Mouse (Mus musculus) gastrocnemius, postnatal 4 days (tissue): ENCODE results near the gene Dpf3. TPM values are rescaled to one million over a fixed set of nuclear protein-coding genes. Genes with fewer than 3 reads are reported as not detected.

ENCODE experiments used
- DNase-seq, 2 experiments: peaks; one replicate each; pipeline ENCODE4 v3.0.0; 2021 to 2022; ENCODE audit warnings: low spot score in 2 of 2, mixed read lengths in 2 of 2
- total RNA-seq, 2 experiments: library from RNA; stranded (reverse); gene quantifications; 2 replicates each; pipeline ENCODE4 v1.2.3; 2021

Gene Dpf3
- total RNA-seq, 2 experiments from 2014 or later: 15.6 to 19.3 TPM

DNA sequence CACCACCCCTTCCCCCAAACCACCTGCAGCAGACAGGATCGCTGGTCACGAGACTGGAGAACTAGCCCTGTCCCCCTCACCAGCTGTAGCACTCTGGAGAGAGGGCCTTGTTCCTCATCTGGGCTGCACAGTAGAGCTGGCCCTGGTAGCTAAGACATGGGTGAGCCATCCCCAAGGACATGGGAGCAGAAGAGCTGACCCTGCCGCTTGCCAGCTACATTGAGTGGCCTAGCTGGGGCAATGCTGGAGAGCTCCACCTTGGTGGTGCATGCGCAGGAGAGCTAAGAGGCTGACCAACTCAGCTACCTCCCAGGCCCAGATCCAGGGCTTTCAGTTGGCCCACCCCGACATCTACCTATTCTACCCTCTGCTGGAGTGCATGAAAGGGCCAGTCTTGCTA is 67.2 kb downstream of the Dpf3 start:
- no peak for DNase-seq

DNA sequence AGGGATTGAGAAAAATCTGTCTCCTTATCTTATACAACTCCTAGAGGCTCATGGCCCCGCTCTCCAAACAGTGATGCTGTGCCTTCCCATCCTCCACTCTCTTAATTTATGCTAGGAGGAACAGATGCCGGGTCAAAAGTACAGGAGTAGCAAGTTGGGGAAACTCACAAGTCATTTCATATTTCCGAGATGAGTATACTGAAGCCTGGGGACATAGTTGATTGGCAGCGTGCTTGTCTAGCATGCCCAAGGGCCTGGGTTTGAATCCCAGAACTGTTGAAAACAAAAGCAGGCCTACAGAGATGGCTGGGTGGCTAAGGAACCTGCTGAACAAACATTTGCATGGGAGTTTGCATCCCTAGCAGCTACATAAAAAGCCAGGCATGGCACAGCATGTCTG is 72.3 kb downstream of the Dpf3 start:
- DNase-seq: no peak

DNA sequence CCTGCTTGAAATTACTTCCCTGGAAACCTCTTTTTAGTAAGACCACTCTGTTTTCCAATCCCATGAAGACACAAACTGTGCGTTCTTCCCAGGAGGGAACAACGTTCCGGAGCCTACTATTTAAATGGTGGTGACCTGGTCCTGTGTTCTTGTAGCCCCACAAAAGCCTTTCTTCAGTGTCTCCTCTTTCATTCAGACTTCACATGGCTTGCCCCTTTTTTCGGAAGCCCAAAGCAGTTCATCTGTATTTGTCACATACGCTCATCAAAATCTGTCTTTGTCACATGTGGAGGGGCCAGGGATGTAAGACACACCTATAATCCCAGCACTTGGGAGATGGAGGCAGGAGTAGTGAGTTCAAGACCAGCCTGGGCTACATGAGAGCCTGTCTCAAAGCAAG is 73.8 kb downstream of the Dpf3 start:
- no peak for DNase-seq

DNA sequence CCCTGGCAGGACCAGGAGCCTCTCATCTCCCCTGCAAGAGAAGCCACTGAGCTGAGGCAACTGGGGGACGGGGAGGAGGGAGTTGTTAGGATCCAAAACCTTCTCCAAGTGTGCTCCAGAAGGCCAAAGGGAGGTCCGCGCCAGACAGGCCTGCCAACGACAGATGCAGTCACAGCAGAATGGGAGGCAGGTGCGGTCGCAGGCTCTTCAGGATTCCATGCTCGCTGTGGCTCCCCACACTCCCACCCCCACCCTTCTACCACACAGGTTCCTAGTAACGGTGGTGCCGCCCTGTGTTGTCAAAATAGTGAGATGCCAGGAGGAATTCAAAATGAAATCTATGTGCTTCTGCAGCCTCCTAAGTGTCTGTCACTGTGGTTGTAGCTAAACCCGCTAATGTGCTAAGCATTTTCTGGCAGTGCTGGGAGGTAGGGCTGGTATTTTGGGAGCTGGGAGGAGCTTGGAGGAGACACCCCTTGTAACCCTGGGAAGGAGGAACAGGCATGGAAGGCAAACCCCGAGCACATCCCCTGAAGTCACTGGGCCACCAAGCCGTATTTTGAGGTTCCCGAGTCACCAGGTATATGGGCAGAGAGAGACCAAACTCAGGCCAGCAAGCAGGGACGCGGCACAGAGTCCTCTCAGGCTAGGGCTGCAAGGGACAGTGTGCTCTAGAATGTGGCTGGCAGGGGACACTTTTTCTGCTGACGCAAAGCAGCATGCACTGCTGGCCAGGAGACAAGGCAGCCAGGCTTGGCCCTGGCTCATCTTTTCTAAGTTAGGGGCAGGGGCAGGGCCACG is 75.6 kb downstream of the Dpf3 start:
- DNase-seq: peak in 1 of 2 experiments; percentile 62

DNA sequence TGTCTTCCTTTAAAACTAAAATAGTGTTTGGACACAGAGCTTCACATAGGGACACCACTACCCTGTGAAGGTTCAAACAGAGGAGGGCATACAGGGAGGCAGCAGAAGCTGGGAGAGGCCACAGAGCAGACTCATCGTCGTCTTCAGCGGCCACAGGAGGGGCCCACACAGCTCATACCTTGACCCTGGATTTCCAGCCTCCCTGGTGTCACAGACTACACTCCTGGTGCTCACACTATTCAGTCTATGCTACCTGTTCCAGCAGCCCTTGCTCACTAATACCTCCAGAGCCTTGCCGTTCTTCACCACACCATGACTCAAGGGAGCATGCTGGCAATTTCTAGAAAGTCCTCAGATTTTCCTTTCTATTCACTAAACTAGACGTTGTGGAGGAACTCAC is 76.5 kb downstream of the Dpf3 start:
- DNase-seq: no peak

DNA sequence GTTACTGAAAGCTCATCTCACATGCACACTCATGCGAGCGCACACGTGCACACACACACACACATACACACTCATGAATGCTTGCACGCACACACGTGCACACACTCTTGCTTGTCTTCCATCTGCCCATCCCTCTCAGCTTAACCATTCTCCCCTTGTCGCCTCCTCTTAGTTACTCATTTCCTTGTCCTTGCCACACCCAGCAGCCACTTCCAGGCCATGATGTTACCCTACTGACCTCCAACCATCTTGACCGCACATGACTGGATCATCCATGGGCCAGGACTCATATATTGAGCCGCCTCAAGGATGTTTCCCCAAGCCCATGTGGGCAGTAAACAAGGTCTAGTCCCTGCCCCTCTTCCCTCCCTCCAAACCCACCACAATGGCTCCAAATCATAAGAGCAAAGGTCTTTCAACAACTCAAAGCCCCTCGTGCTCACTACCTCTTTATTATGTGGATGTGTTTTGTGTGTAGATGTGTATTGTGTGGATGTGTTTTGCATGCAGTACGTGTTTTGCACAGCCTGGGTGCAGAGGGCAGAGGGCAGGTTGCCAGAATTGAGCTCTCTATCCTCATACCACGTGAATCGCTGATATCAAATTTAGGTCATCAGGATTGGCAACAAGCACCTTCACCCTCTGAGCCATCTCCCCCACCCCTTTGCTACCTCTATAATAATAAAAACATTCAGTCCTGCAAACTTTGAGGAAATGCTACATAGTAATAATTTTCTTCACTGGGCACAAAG is 82.0 kb downstream of the Dpf3 start:
- DNase-seq: no peak

DNA sequence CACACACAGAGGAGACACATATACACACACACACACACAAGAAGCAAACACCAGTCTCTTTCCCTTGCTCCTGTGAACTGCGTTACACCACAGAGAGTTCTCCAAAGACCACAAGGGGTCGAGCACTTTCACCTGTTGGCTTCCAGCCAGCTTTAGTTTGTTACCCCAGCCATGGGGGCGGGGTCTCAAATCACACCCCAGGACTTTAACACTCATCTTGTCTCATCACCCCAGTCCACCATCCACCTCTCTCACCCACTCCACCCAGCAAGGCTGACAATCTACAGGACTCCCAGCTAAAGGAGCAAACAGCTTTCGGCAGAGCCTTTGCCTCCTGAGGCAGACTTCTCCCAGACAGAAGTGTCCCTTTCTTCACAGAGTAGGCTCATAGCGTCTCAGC is 85.2 kb downstream of the Dpf3 start:
- no peak for DNase-seq

DNA sequence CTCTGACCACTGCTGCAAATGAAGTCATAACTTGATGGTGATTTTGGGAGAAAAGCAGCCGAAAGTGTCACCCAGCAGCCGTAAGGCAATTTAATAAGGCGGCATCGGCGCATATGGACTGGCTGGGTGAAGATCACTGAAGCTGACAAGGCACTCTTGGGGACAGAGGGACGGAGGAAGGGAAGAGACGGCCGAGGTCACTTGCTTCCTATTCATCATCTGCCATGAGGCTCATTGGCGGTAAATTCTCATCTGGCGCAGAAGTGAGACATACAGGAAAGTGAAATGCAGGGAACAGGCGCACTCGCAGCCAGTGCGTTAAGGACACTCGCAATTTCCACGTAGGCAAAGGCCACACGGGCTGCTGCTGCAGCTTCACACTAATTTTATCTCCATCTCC is 95.5 kb downstream of the Dpf3 start:
- DNase-seq: no peak

DNA sequence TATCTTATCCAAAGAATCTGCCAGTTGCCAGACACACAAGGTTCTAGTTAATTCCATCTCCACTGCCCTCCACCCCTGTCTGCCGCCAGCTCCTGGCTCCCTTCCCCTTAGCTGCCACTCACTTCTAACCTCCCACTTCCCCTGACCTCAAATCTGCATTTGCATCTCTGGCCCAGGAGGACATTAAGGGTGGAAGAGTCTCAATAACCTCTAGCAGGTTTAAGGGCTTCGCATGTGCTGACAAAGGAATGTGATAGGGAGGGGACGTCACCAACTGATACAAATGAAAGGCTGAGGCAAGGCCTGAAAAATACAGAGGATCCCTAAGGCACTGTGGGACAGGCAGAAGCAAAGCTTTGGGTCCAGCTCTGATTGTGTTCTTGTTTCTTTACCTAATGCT is 100.0 kb downstream of the Dpf3 start:
- DNase-seq: no peak

DNA sequence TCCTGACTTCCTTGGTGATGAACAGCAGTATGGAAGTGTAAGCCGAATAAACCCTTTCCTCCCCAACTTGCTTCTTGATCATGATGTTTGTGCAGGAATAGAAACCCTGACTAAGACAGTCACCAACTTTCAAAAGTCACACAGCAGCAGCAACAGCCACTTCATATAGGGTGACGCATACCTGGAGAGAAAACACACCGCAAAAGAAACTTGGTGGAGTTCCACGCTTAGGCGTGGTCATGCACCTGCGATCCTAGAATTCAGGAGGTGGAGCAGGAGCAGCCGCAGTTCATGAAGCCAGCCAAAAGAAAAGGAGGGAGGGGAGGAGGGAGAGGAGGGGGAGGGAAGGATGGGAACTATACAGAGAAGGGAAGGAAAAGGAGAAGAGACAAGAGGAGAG is 106.4 kb downstream of the Dpf3 start:
- DNase-seq: no peak

DNA sequence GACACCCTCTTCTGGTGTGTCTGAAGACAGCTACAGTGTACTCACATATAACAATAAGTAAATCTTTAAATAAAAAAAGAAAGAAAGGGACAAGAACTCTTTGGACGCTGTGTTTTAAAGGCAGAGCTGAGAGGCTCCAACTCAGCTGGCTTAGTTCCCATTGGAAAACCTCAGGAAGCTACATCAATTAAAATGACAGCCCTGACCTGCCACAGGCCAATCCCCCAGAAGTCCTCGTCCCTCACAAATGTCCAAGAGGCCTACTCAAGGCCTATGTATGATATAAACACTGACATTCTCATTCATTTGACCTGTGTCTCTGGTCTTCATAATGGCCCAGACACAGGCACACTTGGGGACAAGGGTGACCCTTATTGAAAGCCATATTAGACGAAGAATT is 107.5 kb downstream of the Dpf3 start:
- DNase-seq: no peak

DNA sequence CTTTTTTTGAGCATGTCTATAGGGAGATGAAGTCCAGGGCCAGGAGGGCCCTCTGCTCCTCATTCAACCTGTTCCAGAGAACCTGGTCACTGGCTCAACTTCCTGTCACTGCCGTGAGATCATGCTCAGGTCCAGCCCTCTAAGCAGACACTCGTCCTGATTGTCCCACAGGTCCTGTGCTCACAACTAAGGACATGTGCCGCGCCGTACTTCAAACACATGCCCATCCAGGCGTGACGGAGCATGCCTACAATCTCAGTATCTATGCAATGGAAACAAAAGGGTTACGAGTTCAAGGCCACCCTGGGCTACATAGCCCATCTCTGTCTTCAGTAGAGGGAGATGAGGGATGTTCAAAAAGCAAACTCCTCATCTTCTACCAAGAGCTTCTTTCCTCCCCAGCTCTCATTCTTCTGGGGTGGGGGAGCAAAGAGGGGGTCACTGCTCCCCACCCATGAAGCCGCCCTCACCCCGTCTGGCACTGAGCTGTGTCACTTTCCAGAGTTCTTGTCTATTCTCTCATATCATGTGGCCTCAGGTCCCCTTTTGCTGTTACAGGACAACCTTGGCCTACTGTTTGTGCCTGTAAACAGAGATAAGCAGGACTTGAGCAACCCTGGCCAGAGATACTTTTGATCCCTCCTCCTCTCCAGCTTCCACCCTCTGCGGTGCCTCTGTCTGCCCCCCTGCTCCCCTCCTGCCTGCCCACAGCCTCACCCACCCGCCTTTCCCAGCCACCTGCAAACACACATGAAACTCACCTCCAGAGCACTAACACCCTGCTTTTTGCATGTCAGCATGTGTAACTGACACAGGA is 112.3 kb downstream of the Dpf3 start:
- no peak for DNase-seq

DNA sequence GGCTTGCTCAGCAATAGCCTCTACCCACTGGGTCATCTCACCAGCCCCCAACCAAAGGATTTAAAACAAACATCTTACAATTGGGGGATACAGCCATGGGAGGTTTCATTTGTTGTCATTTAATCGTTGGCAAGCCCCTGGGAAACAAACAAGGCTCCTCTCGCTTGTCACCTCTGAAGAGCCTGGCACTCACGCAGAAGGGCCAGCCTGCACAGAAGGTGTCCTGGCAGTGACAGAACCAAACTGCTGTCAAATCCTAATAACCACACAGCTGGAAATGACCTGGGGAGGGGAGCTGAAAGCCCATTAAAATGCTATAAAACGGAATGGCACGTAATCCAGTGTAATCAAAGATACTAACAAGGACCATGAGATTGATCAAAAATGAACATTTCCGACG is 114.4 kb downstream of the Dpf3 start:
- DNase-seq: no peak

DNA sequence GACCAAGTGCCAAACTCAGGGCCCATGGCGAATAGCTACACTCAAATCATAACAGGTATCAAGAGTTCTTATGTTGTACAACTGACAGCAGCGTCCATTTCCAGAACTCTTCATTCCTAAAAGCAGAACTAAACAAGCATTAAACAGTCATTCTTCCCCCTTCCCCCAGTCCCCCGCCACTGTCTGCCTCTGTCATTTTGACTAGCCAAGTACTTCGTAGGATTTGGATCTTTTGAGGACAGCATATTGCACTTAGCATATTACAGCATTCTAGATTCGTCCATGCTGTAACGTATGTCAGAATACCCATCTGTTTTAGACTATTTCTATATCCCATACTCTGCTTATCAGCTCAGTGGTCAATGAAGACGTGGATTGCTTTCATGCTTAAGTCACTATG is 115.2 kb downstream of the Dpf3 start:
- no peak for DNase-seq

DNA sequence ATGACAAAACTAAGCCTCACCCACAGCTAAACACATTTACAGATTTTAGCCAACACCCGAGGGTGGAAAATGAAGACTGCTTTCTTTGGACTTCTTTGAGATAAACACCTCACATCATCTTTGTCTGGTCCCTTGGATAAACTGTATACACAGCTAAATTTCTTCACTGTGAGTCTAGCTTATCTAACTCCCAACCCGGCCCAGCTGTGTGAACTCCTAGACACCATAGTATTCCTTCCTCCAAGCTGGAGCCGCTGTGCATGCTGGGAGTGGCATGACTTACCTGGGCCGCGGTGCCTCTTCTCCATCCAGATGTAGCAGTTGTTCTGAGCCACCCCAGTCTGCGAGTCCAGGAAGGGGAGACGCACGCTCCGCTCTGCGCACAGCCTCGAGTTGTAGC is 117.3 kb downstream of the Dpf3 start:
- no peak for DNase-seq

DNA sequence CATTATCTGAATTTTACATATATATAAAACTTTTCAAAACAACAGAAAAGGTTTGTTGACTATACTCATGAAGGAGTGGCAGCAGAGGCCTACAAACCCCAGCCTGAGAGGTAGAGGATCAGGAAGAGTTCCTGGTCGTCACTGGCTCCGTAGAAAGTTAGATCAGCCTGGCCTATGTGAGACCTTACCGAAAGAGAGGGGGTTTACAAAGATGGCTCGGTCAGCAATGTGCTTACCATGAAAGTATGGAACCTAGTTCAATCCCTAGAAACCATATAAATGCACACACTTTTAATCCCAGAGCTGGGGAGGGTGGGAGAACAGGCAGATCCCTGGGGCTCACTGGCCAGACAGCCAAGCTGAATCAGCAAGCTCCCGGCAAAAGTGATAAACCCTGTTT is 118.1 kb downstream of the Dpf3 start:
- DNase-seq: no peak

DNA sequence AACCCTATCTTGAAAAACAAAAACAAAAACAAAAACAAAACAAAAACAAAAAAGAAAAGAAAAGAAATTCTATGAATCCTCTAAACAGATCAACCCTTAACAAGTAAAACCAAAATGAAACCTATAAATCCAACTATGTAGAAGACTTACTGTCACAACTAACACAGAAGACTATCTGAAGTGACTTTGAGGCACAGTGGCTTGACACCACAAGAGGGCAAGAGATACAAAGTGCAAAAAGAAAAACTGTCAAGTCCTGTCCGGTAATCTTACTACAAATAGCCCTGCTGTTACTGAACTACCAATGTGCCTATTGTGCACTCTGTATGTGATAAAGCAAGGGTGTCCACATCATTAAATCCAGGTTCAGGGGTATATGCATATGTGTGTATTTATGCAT is 120.0 kb downstream of the Dpf3 start:
- no peak for DNase-seq

DNA sequence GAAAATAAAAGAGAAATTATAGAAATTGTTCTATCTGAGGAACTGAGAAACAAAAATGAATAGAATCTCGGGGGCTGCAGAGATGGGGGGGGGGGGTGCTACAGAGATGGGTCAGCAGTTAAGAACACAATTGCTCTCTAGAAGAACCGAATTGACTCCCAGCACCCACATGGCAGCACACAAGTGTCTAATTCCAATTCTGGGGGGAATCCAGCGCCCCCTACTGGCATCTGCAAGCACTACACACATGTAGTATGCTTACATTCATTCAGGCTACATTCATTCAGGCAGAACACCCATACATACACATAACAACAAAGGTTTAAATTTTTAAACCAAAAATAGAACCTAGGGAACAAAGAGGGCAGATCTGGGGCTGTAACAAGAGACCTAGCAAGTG is 122.7 kb downstream of the Dpf3 start:
- DNase-seq: no peak

DNA sequence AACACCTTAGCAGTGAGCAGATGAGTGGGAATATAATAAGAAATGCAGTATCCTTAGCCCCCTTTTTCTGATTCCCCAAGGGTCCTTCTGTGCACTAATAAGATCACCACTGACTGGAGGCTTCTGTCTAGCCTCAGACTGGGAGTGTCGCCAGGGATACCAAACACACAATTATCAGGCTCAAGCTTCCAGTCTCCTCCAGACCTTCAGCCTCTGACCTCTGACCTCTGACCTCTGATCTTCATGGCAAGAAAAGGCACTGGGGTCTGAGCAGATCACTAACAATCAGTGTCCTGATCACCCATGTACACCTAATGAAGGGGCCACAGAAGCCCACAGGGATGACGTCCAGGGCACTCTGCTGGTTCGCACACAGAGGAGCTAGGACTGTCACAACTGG is 125.7 kb downstream of the Dpf3 start:
- no peak for DNase-seq

DNA sequence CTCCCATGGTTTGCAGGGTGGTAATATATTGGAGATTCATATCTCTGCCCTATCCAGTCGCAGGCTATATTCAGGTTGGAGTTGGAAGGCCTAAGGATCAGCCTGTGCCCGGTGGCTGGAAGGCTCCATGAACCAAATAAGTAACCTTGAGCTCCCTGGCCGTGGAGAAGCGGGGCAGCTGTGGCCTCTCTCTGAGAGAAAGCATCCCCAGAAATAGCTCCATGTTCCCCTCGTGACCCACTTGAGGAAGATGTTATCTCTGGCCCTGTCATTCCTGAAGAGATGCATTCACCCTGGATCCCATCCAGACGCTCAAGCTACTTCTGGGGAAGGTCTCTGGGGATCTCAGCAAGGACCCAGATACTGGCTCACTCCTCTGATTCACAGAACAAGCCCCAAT is 134.9 kb downstream of the Dpf3 start:
- DNase-seq: no peak

DNA sequence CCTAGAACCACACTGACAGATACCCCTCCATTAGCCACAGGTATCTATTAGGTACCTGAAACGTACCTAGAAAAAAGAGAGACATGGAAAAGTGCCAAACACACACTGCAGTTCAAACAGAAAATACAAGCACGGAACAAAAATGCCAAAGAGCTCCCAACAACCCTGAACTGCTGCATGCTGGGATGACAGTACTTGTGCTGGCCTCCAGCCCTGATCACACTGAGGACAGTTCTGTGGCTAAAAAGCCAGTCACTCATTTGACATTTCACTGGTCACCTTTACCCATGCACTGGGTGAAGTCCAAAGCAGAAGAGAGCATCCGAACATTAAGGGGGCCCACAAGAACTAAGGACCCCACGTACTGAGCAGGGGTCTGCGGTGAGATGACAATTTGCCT is 137.8 kb downstream of the Dpf3 start:
- DNase-seq: no peak

DNA sequence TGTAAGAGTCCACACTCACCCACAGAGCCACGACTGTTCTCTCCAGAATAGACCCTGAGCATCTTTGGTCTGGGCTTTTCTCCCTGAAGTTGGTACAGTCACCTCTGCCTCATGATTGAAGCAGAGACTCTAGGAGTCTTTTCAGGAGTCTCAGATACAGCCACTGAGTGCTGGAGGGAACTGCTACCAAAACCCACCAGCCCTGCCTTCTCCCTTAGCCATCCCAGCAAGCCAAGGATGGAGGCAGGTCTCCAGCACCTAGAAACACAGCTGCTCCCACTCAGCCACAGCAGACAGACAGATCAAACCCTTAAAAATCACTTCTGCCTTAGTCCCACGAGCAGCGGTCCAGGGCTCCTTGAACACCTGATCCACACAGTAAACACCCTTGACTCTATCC is 139.3 kb downstream of the Dpf3 start:
- no peak for DNase-seq
